Mouse (Mus musculus) midbrain, embryonic 16.5 days (tissue): ENCODE results near the gene Prdx5. TPM values are rescaled to one million over a fixed set of nuclear protein-coding genes. Genes with fewer than 3 reads are reported as not detected.

Experiments
- ATAC-seq: fragments of 200-750 bp; cut with Nextera tagmentation; 2 replicates; pipeline ENCODE4 v1.8.0; 2017; ENCODE audit warnings: moderate TSS enrichment
- H3K27ac ChIP-seq: fragments of 300-500 bp; sonication (generic); 2 replicates; pipeline ENCODE4 v1.5.1; 2014; ENCODE audit warnings: mild to moderate bottlenecking, low read length, mixed read lengths
- H3K27me3 ChIP-seq: fragments of 300-500 bp; sonication (generic); 2 replicates; pipeline ENCODE4 v1.6.1; 2014; ENCODE audit warnings: low read depth, low read length, mixed read lengths; ENCODE audit not compliant: control insufficient read depth, insufficient read depth
- H3K36me3 ChIP-seq: fragments of 300-500 bp; sonication (generic); 2 replicates; pipeline ENCODE4 v1.6.1; 2014; ENCODE audit warnings: mild to moderate bottlenecking, low read length, moderate library complexity, mixed read lengths; ENCODE audit not compliant: control insufficient read depth, insufficient read depth
- H3K4me1 ChIP-seq: fragments of 300-500 bp; sonication (generic); 2 replicates; pipeline ENCODE4 v1.6.1; 2014; ENCODE audit warnings: mild to moderate bottlenecking, low read length, mixed read lengths; ENCODE audit not compliant: control insufficient read depth, insufficient read depth
- H3K4me2 ChIP-seq: fragments of 300-500 bp; sonication (generic); 2 replicates; pipeline ENCODE4 v1.6.1; 2014; ENCODE audit warnings: mild to moderate bottlenecking, low read length, mixed read lengths
- H3K4me3 ChIP-seq: fragments of 300-500 bp; sonication (generic); 2 replicates; pipeline ENCODE4 v1.5.1; 2014; ENCODE audit warnings: low read depth, mild to moderate bottlenecking, low read length, moderate library complexity, mixed read lengths
- H3K9ac ChIP-seq: fragments of 300-500 bp; sonication (generic); 2 replicates; pipeline ENCODE4 v1.6.1; 2014; ENCODE audit warnings: low read depth, low read length, mixed read lengths
- H3K9me3 ChIP-seq: fragments of 300-500 bp; sonication (generic); replicated peaks from 2 replicates; pipeline ENCODE4 v1.6.1; 2014; ENCODE audit warnings: mild to moderate bottlenecking, low read length, mixed read lengths; ENCODE audit not compliant: control insufficient read depth, poor library complexity, severe bottlenecking
- WGBS: fragments of 180-500 bp; shearing (Covaris S2); extraction: QIAGEN DNeasy Blood & Tissue Kit; methylation state at CpG from one replicate; pipeline ENCODE4 v1.1.7; 2014; 5-methylcytosine and 5-hydroxymethylcytosine counted together
- polyA plus RNA-seq: library from polyadenylated mRNA; unstranded; fragments of >200 nt; fragmentation: Nextera tagmentation; extraction: Ambion mirVana; gene quantifications from 2 replicates; pipeline ENCODE4 v1.2.1, GENCODE M21; 2015

Prdx5 gene
- polyA plus RNA-seq, 1 experiment from 2014 or later = 382 TPM

- Histone ChIP-seq H3K4me2 (peak within 1 kb of the TSS; percentile 90), H3K9ac (peak within 1 kb of the TSS; percentile 79), H3K27me3 (peaks cover 36% of the 10 kb centered on the region), H3K4me3 (peak within 1 kb of the TSS; percentile 69), H3K9me3 (no peaks in the 10 kb centered on the region), H3K4me1 (peaks cover 20% of the 10 kb centered on the region), H3K27ac (peak within 1 kb of the TSS; percentile 83), H3K36me3 (no peaks in the 10 kb centered on the region)
- 1% methylated on average over 62 of the region's 66 CpGs for WGBS
- ATAC-seq = peak; percentile 94
Observed at GRCm38 (mm10) chr19:6921647-6922567, 12.0 kb upstream of the Prdx5 start, which contains the start of gene Esrra. TSS of gene Esrra (minus strand) at chr19:6921813.

- Histone ChIP-seq H3K36me3 (no peaks in the 10 kb centered on the region), H3K4me3 (peak overlapping the region; percentile 69), H3K4me2 (peak overlapping the region; percentile 90), H3K27ac (peak overlapping the region; percentile 83), H3K9ac (peak overlapping the region; percentile 79), H3K9me3 (no peaks in the 10 kb centered on the region), H3K27me3 (peaks cover 27% of the 10 kb centered on the region), H3K4me1 (peaks cover 20% of the 10 kb centered on the region)
- under 1% methylated on average over 28 of the region's 48 CpGs for WGBS
- peak; percentile 16 for ATAC-seq
Observed at GRCm38 (mm10) chr19:6920741-6921636, 11.1 kb upstream of the Prdx5 start.

GRCm38 (mm10) chr19:6919876-6920740, 10.2 kb upstream of the Prdx5 start:
- H3K27ac ChIP-seq = no peak overlapping the region
- 36% methylated on average over 8 of the region's 8 CpGs for WGBS
- H3K27me3 ChIP-seq = peaks cover 18% of the 10 kb centered on the region
- H3K4me2 ChIP-seq = peak overlapping the region; percentile 90
- no peak for ATAC-seq
- H3K4me3 ChIP-seq = peak overlapping the region; percentile 69
- H3K36me3 ChIP-seq = no peaks in the 10 kb centered on the region
- no peaks in the 10 kb centered on the region for H3K9me3 ChIP-seq
- H3K9ac ChIP-seq = peak overlapping the region; percentile 39; the same call in 1 of the 2 replicates
- H3K4me1 ChIP-seq = peaks cover 20% of the 10 kb centered on the region

GRCm38 (mm10) chr19:6919431-6919830, 9.5 kb upstream of the Prdx5 start:
- Histone ChIP-seq H3K4me3 (no peak overlapping the region), H3K27ac (no peak overlapping the region), H3K9ac (0 out of 2 replicates have a peak overlapping the region, but pooled peaks have one; percentile 39), H3K4me2 (no peak overlapping the region), H3K36me3 (no peaks in the 10 kb centered on the region), H3K27me3 (peaks cover 12% of the 10 kb centered on the region), H3K4me1 (peaks cover 20% of the 10 kb centered on the region), H3K9me3 (no peaks in the 10 kb centered on the region)
- ATAC-seq = no peak

GRCm38 (mm10) chr19:6918321-6918720, 8.4 kb upstream of the Prdx5 start:
- Histone ChIP-seq H3K9ac (no peak overlapping the region), H3K36me3 (peaks cover 3% of the 10 kb centered on the region; the same call in 1 of the 2 replicates), H3K27me3 (peaks cover 5% of the 10 kb centered on the region), H3K4me1 (peaks cover 20% of the 10 kb centered on the region), H3K4me2 (no peak overlapping the region), H3K4me3 (no peak overlapping the region), H3K27ac (no peak overlapping the region), H3K9me3 (no peaks in the 10 kb centered on the region)
- 89% methylated on average over 4 of the region's 4 CpGs for WGBS
- no peak for ATAC-seq

GRCm38 (mm10) chr19:6916496-6916895, 6.6 kb upstream of the Prdx5 start:
- Histone ChIP-seq H3K27me3 (no peaks in the 10 kb centered on the region), H3K4me1 (peaks cover 15% of the 10 kb centered on the region), H3K36me3 (peaks cover 14% of the 10 kb centered on the region), H3K4me2 (no peak overlapping the region), H3K4me3 (no peak overlapping the region), H3K27ac (no peak overlapping the region), H3K9ac (no peak overlapping the region; the same call in 1 of the 2 replicates), H3K9me3 (no peaks in the 10 kb centered on the region)
- 91% methylated on average over 4 of the region's 4 CpGs for WGBS
- ATAC-seq = no peak

- H3K9me3 ChIP-seq = no peaks in the 10 kb centered on the region
- H3K4me3 ChIP-seq = no peak overlapping the region
- no peak overlapping the region for H3K9ac ChIP-seq
- ATAC-seq = no peak
- no peak overlapping the region for H3K27ac ChIP-seq
- no peak overlapping the region for H3K4me2 ChIP-seq
- H3K27me3 ChIP-seq = no peaks in the 10 kb centered on the region
- H3K36me3 ChIP-seq = peaks cover 16% of the 10 kb centered on the region
- peaks cover 15% of the 10 kb centered on the region for H3K4me1 ChIP-seq
- 90% methylated on average over 4 of the region's 4 CpGs for WGBS
Observed at GRCm38 (mm10) chr19:6915276-6915675, 5.4 kb upstream of the Prdx5 start.

GRCm38 (mm10) chr19:6914540-6914939, 4.6 kb upstream of the Prdx5 start:
- Histone ChIP-seq H3K36me3 (peaks cover 16% of the 10 kb centered on the region), H3K9ac (no peak overlapping the region), H3K9me3 (no peaks in the 10 kb centered on the region), H3K27ac (no peak overlapping the region), H3K4me3 (no peak overlapping the region), H3K4me2 (no peak overlapping the region), H3K27me3 (no peaks in the 10 kb centered on the region), H3K4me1 (peaks cover 8% of the 10 kb centered on the region; the same call in 1 of the 2 replicates)
- WGBS = 95% methylated on average over 9 of the region's 9 CpGs
- no peak for ATAC-seq
